ENCODE assay signal across 8 mouse cellular contexts in genomic region chr17:46265918-46266618, GRCm38 (mm10). TPM values are rescaled to one million over a fixed set of nuclear protein-coding genes. Genes with fewer than 3 reads are reported as not detected.
DNase-seq lines count a peak whose midpoint lies in the region; ATAC-seq and TF ChIP-seq lines count a peak whose summit lies in the region.

No protein-coding gene starts in this region.

- H3K27ac ChIP-seq in embryonic facial prominence, embryonic 13.5 days = peak overlapping the region; percentile 74
- H3K27ac ChIP-seq in kidney, postnatal 0 days = peak overlapping the region; percentile 61
- no peak overlapping the region for H3K27ac ChIP-seq in liver, embryonic 11.5 days (ENCODE audit: low read depth, low read length)
- H3K27ac ChIP-seq in stomach, postnatal 0 days (replicated peaks) = peak overlapping the region; percentile 70

- no peaks in the 10 kb centered on the region for H3K27me3 ChIP-seq in embryonic facial prominence, embryonic 13.5 days
- no peaks in the 10 kb centered on the region for H3K27me3 ChIP-seq in kidney, postnatal 0 days (ENCODE audit: insufficient read depth, low read length)
- H3K27me3 ChIP-seq in liver, embryonic 11.5 days (replicated peaks; ENCODE audit: control insufficient read depth, insufficient read depth, low read length) = no peaks in the 10 kb centered on the region
- H3K27me3 ChIP-seq in stomach, postnatal 0 days (ENCODE audit: control insufficient read depth, insufficient read depth, low read length) = no peaks in the 10 kb centered on the region

- peaks cover 41% of the 10 kb centered on the region for H3K4me1 ChIP-seq in embryonic facial prominence, embryonic 13.5 days
- no peaks in the 10 kb centered on the region; the same call in 1 of the 2 replicates for H3K4me1 ChIP-seq in kidney, postnatal 0 days (replicated peaks; ENCODE audit: insufficient read depth, low read length)
- H3K4me1 ChIP-seq in liver, embryonic 11.5 days (replicated peaks; ENCODE audit: control insufficient read depth, insufficient read depth, low read length) = no peaks in the 10 kb centered on the region
- H3K4me1 ChIP-seq in stomach, postnatal 0 days (replicated peaks; ENCODE audit: control insufficient read depth, insufficient read depth) = no peaks in the 10 kb centered on the region

- peak; percentile 94 for TF ChIP-seq CTCF in kidney, postnatal 0 days (IDR thresholded peaks at IDR 0.05; ENCODE audit: low read depth)
- TF ChIP-seq CTCF in stomach, postnatal 0 days (IDR thresholded peaks at IDR 0.05; ENCODE audit: low read depth) = peak; percentile 92

- no peak overlapping the region for H3K4me3 ChIP-seq in embryonic facial prominence, embryonic 13.5 days
- H3K4me3 ChIP-seq in kidney, postnatal 0 days (replicated peaks; ENCODE audit: low read depth, low read length) = no peak overlapping the region
- H3K4me3 ChIP-seq in liver, embryonic 11.5 days (ENCODE audit: low read depth, low read length) = no peak overlapping the region
- H3K4me3 ChIP-seq in stomach, postnatal 0 days (ENCODE audit: low read depth, low read length) = no peak overlapping the region

- WGBS in embryonic facial prominence, embryonic 13.5 days = 17% methylated on average over 14 of the region's 14 CpGs
- 23% methylated on average over 14 of the region's 14 CpGs for WGBS in kidney, postnatal 0 days
- 35% methylated on average over 14 of the region's 14 CpGs for WGBS in liver, embryonic 11.5 days
- 24% methylated on average over 14 of the region's 14 CpGs for WGBS in stomach, postnatal 0 days

- peaks cover 91% of the 10 kb centered on the region for H3K36me3 ChIP-seq in embryonic facial prominence, embryonic 13.5 days
- H3K36me3 ChIP-seq in kidney, postnatal 0 days (ENCODE audit: insufficient read depth, low read length) = peaks cover 59% of the 10 kb centered on the region
- peaks cover 40% of the 10 kb centered on the region for H3K36me3 ChIP-seq in liver, embryonic 11.5 days (ENCODE audit: control insufficient read depth, insufficient read depth, low read length)
- H3K36me3 ChIP-seq in stomach, postnatal 0 days (ENCODE audit: control insufficient read depth, insufficient read depth, low read length) = peaks cover 24% of the 10 kb centered on the region

- no peak overlapping the region for H3K4me2 ChIP-seq in embryonic facial prominence, embryonic 13.5 days
- H3K4me2 ChIP-seq in kidney, postnatal 0 days (ENCODE audit: low read length) = no peak overlapping the region
- H3K4me2 ChIP-seq in liver, embryonic 11.5 days = no peak overlapping the region
- no peak overlapping the region for H3K4me2 ChIP-seq in stomach, postnatal 0 days (replicated peaks; ENCODE audit: low read depth)

- ATAC-seq in embryonic facial prominence, embryonic 13.5 days (ENCODE audit: insufficient number of reproducible peaks, insufficient read depth, low FRiP score, low TSS enrichment, low read depth) = 0 out of 2 replicates have a peak, but pooled peaks have one; percentile 53
- peak; percentile 41; the same call in 1 of the 2 replicates for ATAC-seq in kidney, postnatal 0 days (replicated peaks; ENCODE audit: low FRiP score, low read depth)
- 0 out of 2 replicates have a peak, but pooled peaks have one; percentile 22 for ATAC-seq in liver, embryonic 11.5 days (replicated peaks; ENCODE audit: low FRiP score)
- ATAC-seq in stomach, postnatal 0 days (ENCODE audit: low FRiP score, low TSS enrichment) = peak; percentile 69

- DNase-seq in A20 (ENCODE audit: low read depth, low spot score) = peak; percentile 62
- DNase-seq in adrenal gland, postnatal 10 days = peak; percentile 88
- DNase-seq in heart, adult 9 months (ENCODE audit: low spot score in 2 of 2) = peak; percentile 74 to 80
- DNase-seq in kidney, postnatal 0 days (ENCODE audit: low spot score) = peak; percentile 87
- DNase-seq in liver, embryonic 11.5 days (ENCODE audit: low spot score) = peak; percentile 78
- DNase-seq in naive thymus-derived CD4-positive, alpha-beta T cell, adult 2 months (ENCODE audit: low read depth) = peak; percentile 82
- peak; percentile 85 for DNase-seq in stomach, postnatal 0 days (ENCODE audit: low spot score)

- H3K9ac ChIP-seq in embryonic facial prominence, embryonic 13.5 days = peak overlapping the region; percentile 21; the same call in 1 of the 2 replicates
- H3K9ac ChIP-seq in kidney, postnatal 0 days (ENCODE audit: low read depth, low read length) = no peak overlapping the region
- H3K9ac ChIP-seq in liver, embryonic 11.5 days (ENCODE audit: low read depth, low read length) = no peak overlapping the region
- H3K9ac ChIP-seq in stomach, postnatal 0 days (ENCODE audit: low read length) = no peak overlapping the region

- H3K9me3 ChIP-seq in embryonic facial prominence, embryonic 13.5 days = no peaks in the 10 kb centered on the region
- H3K9me3 ChIP-seq in kidney, postnatal 0 days (replicated peaks; ENCODE audit: low read length) = no peaks in the 10 kb centered on the region
- H3K9me3 ChIP-seq in liver, embryonic 11.5 days (ENCODE audit: control insufficient read depth, low read length) = no peaks in the 10 kb centered on the region
- H3K9me3 ChIP-seq in stomach, postnatal 0 days (ENCODE audit: control insufficient read depth, low read length) = no peaks in the 10 kb centered on the region

- TF ChIP-seq EP300 in stomach, postnatal 0 days (optimal IDR thresholded peaks at IDR 0.05) = no peak

RNA-seq across cellular contexts. Expression of gene Lrrc73, which starts 12.7 kb away (rescaled TPM):
- total RNA-seq in adrenal gland, postnatal 10 days (2021) = 1 to 10 TPM; 3.4 to 3.8 TPM
- 1.4 and 1.9 TPM in 2 replicates for polyA plus RNA-seq in embryonic facial prominence, embryonic 13.5 days (2015; fragmentation: Nextera tagmentation; extraction: Ambion mirVana)
- 0.91 and 0.93 TPM in 2 replicates for polyA plus RNA-seq in kidney, postnatal 0 days (2015; fragmentation: Nextera tagmentation; extraction: Ambion mirVana)
- polyA plus RNA-seq in liver, embryonic 11.5 days (2014; fragmentation: Nextera tagmentation; extraction: Ambion mirVana) = 0.34 and 0.62 TPM in 2 replicates
- polyA plus RNA-seq in stomach, postnatal 0 days (2015; fragmentation: Nextera tagmentation; extraction: Ambion mirVana) = 0.73 and 0.79 TPM in 2 replicates

RNA-seq across cellular contexts. Expression of gene Tjap1, which starts 16.8 kb away (rescaled TPM):
- 10 to 100 TPM; 42.0 to 52.6 TPM for total RNA-seq in adrenal gland, postnatal 10 days (2021)
- 55.6 and 57.9 TPM in 2 replicates for polyA plus RNA-seq in embryonic facial prominence, embryonic 13.5 days (2015; fragmentation: Nextera tagmentation; extraction: Ambion mirVana)
- polyA plus RNA-seq in kidney, postnatal 0 days (2015; fragmentation: Nextera tagmentation; extraction: Ambion mirVana) = 28.2 and 28.4 TPM in 2 replicates
- 26.4 and 29.3 TPM in 2 replicates for polyA plus RNA-seq in liver, embryonic 11.5 days (2014; fragmentation: Nextera tagmentation; extraction: Ambion mirVana)
- polyA plus RNA-seq in stomach, postnatal 0 days (2015; fragmentation: Nextera tagmentation; extraction: Ambion mirVana) = 13.5 and 17.7 TPM in 2 replicates

RNA-seq across cellular contexts. Expression of gene Yipf3, which starts 18.2 kb away (rescaled TPM):
- total RNA-seq in adrenal gland, postnatal 10 days (2021) = 100 to 1,000 TPM; 105 to 121 TPM
- polyA plus RNA-seq in embryonic facial prominence, embryonic 13.5 days (2015; fragmentation: Nextera tagmentation; extraction: Ambion mirVana) = 82.8 and 95.7 TPM in 2 replicates
- polyA plus RNA-seq in kidney, postnatal 0 days (2015; fragmentation: Nextera tagmentation; extraction: Ambion mirVana) = 112 and 117 TPM in 2 replicates
- 65.6 and 76.7 TPM in 2 replicates for polyA plus RNA-seq in liver, embryonic 11.5 days (2014; fragmentation: Nextera tagmentation; extraction: Ambion mirVana)
- polyA plus RNA-seq in stomach, postnatal 0 days (2015; fragmentation: Nextera tagmentation; extraction: Ambion mirVana) = 119 and 125 TPM in 2 replicates

RNA-seq across cellular contexts. Expression of gene Polr1c, which starts 18.2 kb away (rescaled TPM):
- 10 to 100 TPM; 68.3 to 72.3 TPM for total RNA-seq in adrenal gland, postnatal 10 days (2021)
- 103 and 104 TPM in 2 replicates for polyA plus RNA-seq in embryonic facial prominence, embryonic 13.5 days (2015; fragmentation: Nextera tagmentation; extraction: Ambion mirVana)
- polyA plus RNA-seq in kidney, postnatal 0 days (2015; fragmentation: Nextera tagmentation; extraction: Ambion mirVana) = 73.5 and 79.4 TPM in 2 replicates
- 89.3 and 90.4 TPM in 2 replicates for polyA plus RNA-seq in liver, embryonic 11.5 days (2014; fragmentation: Nextera tagmentation; extraction: Ambion mirVana)
- 47.7 and 48.0 TPM in 2 replicates for polyA plus RNA-seq in stomach, postnatal 0 days (2015; fragmentation: Nextera tagmentation; extraction: Ambion mirVana)

RNA-seq across cellular contexts. Expression of gene Dlk2, which starts 31.2 kb away (rescaled TPM):
- 1 to 10 TPM in 1 of 2 experiments, under 1 TPM in 1; 0.78 to 1.3 TPM for total RNA-seq in adrenal gland, postnatal 10 days (2021)
- polyA plus RNA-seq in embryonic facial prominence, embryonic 13.5 days (2015; fragmentation: Nextera tagmentation; extraction: Ambion mirVana) = 7.8 and 8.6 TPM in 2 replicates
- polyA plus RNA-seq in kidney, postnatal 0 days (2015; fragmentation: Nextera tagmentation; extraction: Ambion mirVana) = 0.55 and 0.88 TPM in 2 replicates
- polyA plus RNA-seq in liver, embryonic 11.5 days (2014; fragmentation: Nextera tagmentation; extraction: Ambion mirVana) = 0.11 and 0.23 TPM in 2 replicates
- polyA plus RNA-seq in stomach, postnatal 0 days (2015; fragmentation: Nextera tagmentation; extraction: Ambion mirVana) = 8.9 and 10.8 TPM in 2 replicates
